Mouse (Mus musculus) adrenal gland, postnatal 10 days (tissue): ENCODE measurements around the gene Mfn2. TPM values are rescaled to one million over a fixed set of nuclear protein-coding genes. Genes with fewer than 3 reads are reported as not detected.
A peak's percentile ranks its signal among the peaks of the same experiment; 100 is the strongest.

ENCODE experiments used
- DNase-seq: peaks from one replicate; pipeline ENCODE4 v3.0.0; 2021; ENCODE audit warnings: mixed read lengths
- long read RNA-seq, 2 experiments: library from polyadenylated mRNA; stranded (forward); transcript quantifications; one replicate each; pipeline ENCODE4 v2.0.0; 2021
- total RNA-seq, 2 experiments: library from RNA; stranded (reverse); gene quantifications; 2 replicates each; pipeline ENCODE4 v1.2.3; 2021

Mfn2 gene
- total RNA-seq: 100 to 1,000 TPM; 204 to 232 TPM
- long read RNA-seq, experiment 1, full-length matches to known transcripts: 106 of 238 reads
- long read RNA-seq, experiment 1, partial matches to known transcripts: 111 of 238 reads
- long read RNA-seq, experiment 1, other reads (novel, unspliced or antisense): 21 of 238 reads
- long read RNA-seq, experiment 2, full-length matches to known transcripts: 141 of 206 reads
- long read RNA-seq, experiment 2, partial matches to known transcripts: 32 of 206 reads
- long read RNA-seq, experiment 2, other reads (novel, unspliced or antisense): 33 of 206 reads

DNA sequence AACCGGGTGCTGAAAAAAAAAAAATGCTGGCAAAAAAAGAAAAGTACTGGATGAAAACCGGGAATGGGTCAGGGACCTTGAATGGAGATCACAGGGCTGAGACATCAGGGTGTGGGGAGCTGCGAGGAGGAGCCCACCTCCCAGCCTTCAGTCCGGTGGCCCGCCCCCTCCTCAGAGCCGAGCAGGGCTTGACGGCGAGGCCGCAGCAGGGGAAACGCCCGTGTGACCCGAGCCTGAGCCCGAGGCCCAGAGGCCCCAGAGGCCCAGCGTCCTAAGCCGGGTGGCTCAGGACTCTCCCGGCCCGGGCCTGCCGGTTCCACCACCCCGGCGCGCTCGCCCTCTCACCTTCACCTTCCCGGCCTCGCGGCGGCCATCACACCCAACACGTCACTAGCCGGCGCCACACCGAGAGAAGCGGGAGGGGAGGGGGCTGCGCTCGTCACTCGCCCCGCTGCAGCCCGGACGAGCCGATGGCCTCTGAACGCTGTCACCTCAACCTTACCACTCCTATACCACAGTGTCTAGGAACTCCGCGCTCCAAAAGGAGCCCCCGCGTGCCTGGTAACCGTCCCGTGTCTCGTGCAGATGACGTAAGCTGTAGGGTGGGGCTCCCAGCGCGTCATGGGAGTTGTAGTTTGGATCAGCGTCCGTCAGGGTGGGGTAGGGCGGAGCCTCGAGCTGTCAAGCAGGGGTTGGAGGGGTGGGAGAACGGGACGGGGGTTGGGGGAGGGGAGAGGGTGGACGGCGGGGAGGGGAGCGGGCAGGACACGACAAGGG is at the start of gene Mfn2:
TSS of gene Mfn2 (minus strand) at position 392 of the 777 bp plus-strand sequence.
- peak; percentile 91 for DNase-seq

DNA sequence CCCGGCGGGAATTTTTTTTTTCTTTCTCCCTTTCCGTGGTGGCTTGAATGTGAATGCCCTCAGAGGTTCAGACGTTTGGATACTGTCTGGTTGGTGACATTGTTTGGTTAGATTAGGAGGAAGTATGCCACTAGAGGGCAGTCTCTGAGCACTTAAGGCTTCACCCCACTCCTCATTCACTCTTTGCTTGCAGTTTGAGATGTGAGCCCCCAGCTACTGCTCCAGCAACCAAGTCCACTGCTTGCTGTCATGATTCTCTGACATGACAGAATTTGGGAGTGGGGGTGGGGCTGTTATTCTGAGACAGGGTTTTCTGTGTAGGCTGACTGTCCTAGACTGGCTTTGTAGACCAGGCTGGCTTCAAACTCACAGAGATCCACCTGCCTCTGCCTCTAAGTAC is 49.1 kb upstream of the Mfn2 start:
- no peak for DNase-seq

GRCm38 (mm10) chr4:147947511-147947910 is 43.0 kb upstream of the Mfn2 start:
- no peak for DNase-seq

GRCm38 (mm10) chr4:147943005-147943404 is 38.5 kb upstream of the Mfn2 start:
- DNase-seq: no peak

GRCm38 (mm10) chr4:147941045-147942020 is 36.8 kb upstream of the Mfn2 start:
- peak; percentile 41 for DNase-seq

DNA sequence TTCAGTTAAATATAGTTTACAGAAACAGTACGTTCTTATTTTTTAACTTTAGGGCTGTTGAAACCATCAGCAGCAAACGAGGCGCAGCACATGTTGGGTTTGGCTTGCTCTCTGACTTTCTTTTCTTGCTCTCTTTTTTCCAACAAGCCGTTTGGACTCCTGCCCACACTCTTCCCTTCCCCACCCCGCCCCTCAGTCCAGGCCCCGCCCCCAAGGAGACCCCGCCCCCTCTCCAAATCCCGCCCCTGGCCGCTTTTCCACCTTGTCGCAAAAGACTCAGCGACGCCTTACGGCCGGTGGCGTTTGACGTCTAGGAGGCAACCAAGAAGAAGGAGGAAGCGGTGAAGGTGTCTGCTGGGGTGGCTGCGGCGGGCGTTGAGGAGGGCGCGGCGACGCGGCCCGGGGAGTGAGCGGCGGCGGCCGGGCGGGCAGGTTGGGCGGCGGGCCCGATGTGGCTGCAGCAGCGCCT is 36.1 kb upstream of the Mfn2 start, which contains the start of gene 2510039O18Rik:
TSS of gene 2510039O18Rik (plus strand) at position 320 of the 469 bp plus-strand sequence.
- DNase-seq: peak; percentile 91

- no peak for DNase-seq
Measured at GRCm38 (mm10) chr4:147940111-147940510, 35.6 kb upstream of the Mfn2 start.

DNA sequence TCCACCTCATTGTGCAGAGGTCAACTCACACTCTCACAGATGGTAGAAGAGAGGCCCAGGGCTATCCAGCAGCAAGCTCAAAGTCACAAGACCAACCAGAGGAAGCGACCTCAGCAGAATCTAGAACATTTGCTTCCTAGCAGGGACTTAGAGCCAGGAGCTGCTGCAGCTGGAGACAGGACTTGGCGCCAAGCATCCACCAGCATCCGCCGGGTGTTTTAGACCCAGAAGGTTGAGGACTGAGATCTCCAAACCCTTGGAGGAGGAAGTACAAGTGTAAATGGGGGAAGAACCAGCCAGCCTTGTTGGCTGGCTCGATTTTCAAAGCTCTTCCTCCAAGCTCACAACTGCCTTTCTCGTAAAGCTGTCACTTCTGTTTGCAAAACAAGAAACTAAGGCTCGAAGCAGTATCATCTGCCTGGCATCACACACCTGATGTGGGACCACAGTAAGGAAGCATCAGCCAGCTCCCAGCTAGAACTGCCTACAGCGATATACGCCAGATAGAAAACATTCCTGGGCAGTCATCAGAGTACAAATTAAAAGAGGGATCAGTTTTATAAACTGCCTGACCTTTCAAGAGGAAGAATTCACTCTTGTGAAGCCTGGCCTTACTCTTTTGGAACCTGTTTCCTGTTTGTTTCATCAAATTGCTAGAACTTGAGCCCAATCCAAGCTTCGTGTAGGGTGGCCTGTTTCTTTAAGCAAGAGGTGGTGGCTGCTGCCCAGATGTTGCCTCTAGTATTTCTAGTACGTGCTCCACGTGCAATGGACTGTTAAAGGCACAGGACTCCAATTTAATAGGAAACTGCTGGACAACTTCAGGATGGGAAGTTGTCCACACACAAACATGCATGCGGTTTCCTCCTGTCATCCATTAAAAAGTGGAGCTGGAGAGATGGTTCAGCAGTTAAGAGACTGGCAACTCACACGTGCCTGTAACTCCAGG is 33.9 kb upstream of the Mfn2 start:
- peak; percentile 55 for DNase-seq

- no peak for DNase-seq
Measured at GRCm38 (mm10) chr4:147937486-147937885, 33.0 kb upstream of the Mfn2 start.

DNA sequence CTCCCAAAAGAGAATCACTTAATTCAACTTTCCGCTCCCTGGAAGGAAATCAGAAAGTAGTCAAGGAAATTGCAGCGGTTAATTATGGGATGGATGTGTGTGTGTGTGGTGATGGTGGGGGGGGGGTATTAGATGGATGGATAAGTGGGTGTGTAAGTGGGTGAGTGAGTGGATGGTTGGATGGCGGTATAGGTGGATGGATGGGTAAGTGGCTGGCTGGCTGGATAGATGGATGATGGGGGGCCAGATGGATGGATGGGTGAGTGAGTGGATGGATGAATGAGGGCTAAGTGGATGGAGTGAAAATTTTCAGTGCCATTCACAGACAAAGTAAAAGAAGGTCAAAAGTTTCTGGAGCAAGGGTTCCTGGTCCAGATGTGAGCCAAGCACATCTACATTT is 32.5 kb upstream of the Mfn2 start:
- no peak for DNase-seq

GRCm38 (mm10) chr4:147936331-147936954 is 31.9 kb upstream of the Mfn2 start, which contains the start of gene Plod1:
TSS of gene Plod1 (minus strand) at chr4:147936767.
- peak; percentile 92 for DNase-seq

- DNase-seq: no peak
Measured at GRCm38 (mm10) chr4:147935904-147936303, 31.4 kb upstream of the Mfn2 start.

GRCm38 (mm10) chr4:147934611-147935010 is 30.1 kb upstream of the Mfn2 start:
- no peak for DNase-seq

- no peak for DNase-seq
Measured at GRCm38 (mm10) chr4:147934134-147934533, 29.6 kb upstream of the Mfn2 start.

- no peak for DNase-seq
Measured at GRCm38 (mm10) chr4:147930946-147931345, 26.4 kb upstream of the Mfn2 start.

GRCm38 (mm10) chr4:147928540-147928939 is 24.0 kb upstream of the Mfn2 start:
- no peak for DNase-seq

DNA sequence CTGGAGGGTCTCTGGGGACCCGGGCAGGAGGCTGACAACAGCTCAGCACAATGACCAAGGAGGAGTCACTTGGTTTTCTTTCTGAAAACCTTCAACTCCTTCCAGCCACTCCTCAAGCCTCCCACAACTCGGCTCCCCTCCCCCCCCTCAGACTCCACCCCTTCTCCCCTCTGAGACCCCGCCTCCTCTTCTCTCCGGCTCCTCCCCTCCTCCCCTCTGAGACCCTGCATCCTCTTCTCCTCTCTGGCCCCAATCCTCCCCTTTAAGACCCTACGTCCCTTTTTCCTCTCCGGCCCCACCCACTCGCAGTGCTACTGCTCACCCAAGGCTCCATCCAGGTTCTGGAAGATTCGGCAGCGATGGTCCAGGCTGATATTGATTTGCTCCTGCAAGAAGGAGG is 23.6 kb upstream of the Mfn2 start:
- no peak for DNase-seq

GRCm38 (mm10) chr4:147927705-147928104 is 23.2 kb upstream of the Mfn2 start:
- DNase-seq: peak; percentile 54

- no peak for DNase-seq
Measured at GRCm38 (mm10) chr4:147922341-147922740, 17.8 kb upstream of the Mfn2 start.

DNA sequence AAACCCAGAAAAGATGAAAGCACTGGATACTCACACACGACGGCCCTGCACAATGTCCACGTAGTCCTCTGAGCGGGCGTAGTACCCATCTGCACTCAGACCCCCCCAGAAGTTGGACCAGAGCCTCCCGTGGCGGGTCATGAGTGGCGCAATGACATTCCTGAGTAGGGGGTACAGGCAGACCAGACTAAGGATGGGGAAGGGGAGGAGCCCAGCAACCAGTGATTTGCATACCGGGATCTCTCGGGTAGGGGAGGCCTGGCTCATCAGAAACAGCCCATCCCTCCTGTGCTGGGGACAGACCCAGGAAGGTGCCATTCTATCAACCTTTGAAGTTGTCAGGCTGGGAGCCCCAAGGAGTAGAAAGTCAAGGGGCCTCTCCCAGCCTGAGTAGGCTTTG is 16.5 kb upstream of the Mfn2 start:
- DNase-seq: no peak
